Mouse (Mus musculus) limb, embryonic 11.5 days (tissue): ENCODE measurements around the gene Gm45208. TPM values are rescaled to one million over a fixed set of nuclear protein-coding genes. Genes with fewer than 3 reads are reported as not detected.
"Not testable (repeated sequence)": the region's sequence is repeated elsewhere in the genome, so short reads cannot be mapped to it uniquely, and the experiment has no call there.

Experiments
- ATAC-seq: fragments of 200-750 bp; cut with Nextera tagmentation; 2 replicates; pipeline ENCODE4 v1.8.0; 2017; ENCODE audit warnings: low read depth; ENCODE audit not compliant: insufficient number of reproducible peaks, low FRiP score, low TSS enrichment
- DNase-seq: peaks from one replicate; pipeline ENCODE4 v3.0.0-alpha.2; 2015; ENCODE audit warnings: low spot score
- H3K27ac ChIP-seq: fragments of 300-500 bp; sonication (generic); replicated peaks from 2 replicates; pipeline ENCODE4 v1.5.1; 2014; ENCODE audit warnings: low read depth, mild to moderate bottlenecking, low read length
- H3K27me3 ChIP-seq: fragments of 300-500 bp; sonication (generic); 2 replicates; pipeline ENCODE4 v1.6.1; 2014; ENCODE audit warnings: mild to moderate bottlenecking, low read length, mixed read lengths; ENCODE audit not compliant: control insufficient read depth, insufficient read depth
- H3K36me3 ChIP-seq: fragments of 300-500 bp; sonication (generic); 2 replicates; pipeline ENCODE4 v1.6.1; 2014; ENCODE audit warnings: mild to moderate bottlenecking, low read length, moderate library complexity, mixed read lengths; ENCODE audit not compliant: control insufficient read depth, insufficient read depth
- H3K4me1 ChIP-seq: fragments of 300-500 bp; sonication (generic); 2 replicates; pipeline ENCODE4 v1.6.1; 2014; ENCODE audit warnings: low read length, mixed read lengths; ENCODE audit not compliant: control insufficient read depth, insufficient read depth
- H3K4me2 ChIP-seq: fragments of 300-500 bp; sonication (generic); 2 replicates; pipeline ENCODE4 v1.6.1; 2014; ENCODE audit warnings: low read depth, mild to moderate bottlenecking, moderate library complexity; ENCODE audit not compliant: severe bottlenecking
- H3K4me3 ChIP-seq: fragments of 300-500 bp; sonication (generic); 2 replicates; pipeline ENCODE4 v1.5.1; 2014; ENCODE audit warnings: low read depth, low read length
- H3K9ac ChIP-seq: fragments of 300-500 bp; sonication (generic); 2 replicates; pipeline ENCODE4 v1.6.1; 2014; ENCODE audit warnings: mild to moderate bottlenecking, low read length
- H3K9me3 ChIP-seq: fragments of 300-500 bp; sonication (generic); 2 replicates; pipeline ENCODE4 v1.6.1; 2016; ENCODE audit warnings: low read length; ENCODE audit not compliant: control insufficient read depth
- WGBS: fragments of 180-500 bp; shearing (Covaris S2); extraction: QIAGEN DNeasy Blood & Tissue Kit; methylation state at CpG from one replicate; pipeline ENCODE4 v1.1.7; 2014; 5-methylcytosine and 5-hydroxymethylcytosine counted together
- polyA plus RNA-seq: library from polyadenylated mRNA; unstranded; fragments of >200 nt; fragmentation: Nextera tagmentation; extraction: Ambion mirVana; gene quantifications from 2 replicates; pipeline ENCODE4 v1.2.1, GENCODE M21; 2014

Gene Gm45208
- polyA plus RNA-seq, 1 experiment from 2014 or later = not detected

DNA sequence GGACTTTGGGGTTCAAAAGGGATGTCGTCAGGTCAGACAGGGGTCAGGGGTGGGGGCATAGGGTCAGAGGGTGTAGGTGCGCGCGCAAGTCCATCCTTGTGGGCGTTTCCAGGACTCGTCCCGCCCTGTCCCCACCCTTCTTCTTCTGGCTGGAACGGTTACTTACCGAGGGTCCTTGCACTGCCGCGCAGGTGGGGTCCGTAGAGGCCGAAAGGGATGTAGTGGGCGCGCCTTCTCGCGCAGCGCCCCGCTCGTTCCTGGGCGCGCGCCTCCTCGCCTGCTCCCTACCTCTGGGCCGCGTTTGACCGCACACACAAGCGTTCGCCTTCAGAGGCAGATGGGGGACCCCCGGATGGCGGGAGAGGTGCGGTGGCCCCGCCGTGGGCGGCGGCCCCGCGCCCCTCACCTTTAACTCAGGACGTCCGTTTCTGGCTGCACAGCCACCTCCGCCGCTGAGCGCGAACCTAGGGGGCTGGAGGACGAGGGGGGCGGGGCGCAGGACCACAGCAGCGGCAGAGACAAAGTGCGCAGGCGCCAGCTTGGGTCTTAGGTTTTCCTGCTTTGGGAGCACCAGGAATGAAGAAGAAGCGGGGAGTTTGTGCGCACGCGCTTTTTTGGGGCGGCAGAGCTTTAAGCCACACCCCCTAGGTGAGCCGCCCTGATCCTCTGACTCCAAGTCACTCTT is 28.5 kb downstream of the Gm45208 start, which contains the start of gene Ccdc120:
Gene Ccdc120, minus strand, starts transcription at position 474 of the 685 bp plus-strand sequence.
- Histone ChIP-seq H3K9me3 (no peaks in the 10 kb centered on the region), H3K4me2 (peak within 1 kb of the TSS; percentile 47), H3K27me3 (no peaks in the 10 kb centered on the region), H3K4me3 (peak within 1 kb of the TSS; percentile 63), H3K9ac (peak within 1 kb of the TSS; percentile 50; the same call in 1 of the 2 replicates), H3K36me3 (no peaks in the 10 kb centered on the region), H3K4me1 (no peaks in the 10 kb centered on the region), H3K27ac (no peak within 1 kb of the TSS)
- DNase-seq = peak; percentile 84
- ATAC-seq = peak; percentile 84
- 5% methylated on average over 52 of the region's 56 CpGs for WGBS

GRCm38 (mm10) chrX:7753627-7754026 is 31.6 kb downstream of the Gm45208 start:
- H3K27ac ChIP-seq, H3K9ac ChIP-seq, ATAC-seq, H3K4me2 ChIP-seq, H3K27me3 ChIP-seq, DNase-seq, H3K9me3 ChIP-seq, H3K4me1 ChIP-seq, H3K4me3 ChIP-seq, H3K36me3 ChIP-seq: not testable (repeated sequence)
- WGBS = 22% methylated on average over 3 of the region's 3 CpGs

DNA sequence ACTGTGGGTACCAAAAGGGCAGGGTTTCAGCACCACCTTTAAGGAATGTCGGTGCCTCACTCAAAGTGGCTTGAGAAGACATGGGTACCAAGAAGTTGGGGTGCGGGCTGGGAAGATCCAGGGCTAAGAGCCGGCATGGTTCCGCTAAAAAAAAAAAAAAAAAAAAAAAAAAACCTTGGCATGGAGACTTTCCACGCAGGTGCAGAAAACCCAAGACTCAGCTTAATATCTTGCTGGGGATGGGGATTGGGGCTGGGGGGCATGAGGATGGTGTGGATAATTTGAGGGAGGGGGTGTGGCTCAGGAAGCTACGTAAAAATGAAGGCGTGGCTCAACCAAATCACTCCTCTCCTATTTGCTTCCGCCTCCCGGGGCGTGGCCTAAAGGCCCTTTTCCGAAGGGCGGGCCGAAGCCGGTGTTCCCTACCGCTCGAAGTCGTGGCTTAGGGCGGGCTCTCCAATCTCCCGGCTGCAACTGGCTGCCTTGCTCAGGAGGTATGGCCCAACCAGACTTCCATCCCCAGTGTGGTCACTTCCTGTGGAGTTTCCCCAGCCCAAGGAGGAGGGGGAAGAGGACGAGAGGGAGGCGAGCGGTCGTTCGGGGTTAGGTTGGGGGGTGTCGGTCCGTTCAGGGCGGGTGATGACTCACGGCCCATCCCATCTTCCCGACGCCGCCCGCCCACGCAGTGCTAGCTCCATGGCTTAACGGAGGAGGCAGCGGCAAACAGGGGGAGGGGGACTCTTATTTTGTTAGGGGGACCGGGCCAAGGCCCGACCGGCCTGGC is 40.3 kb downstream of the Gm45208 start, which contains the start of gene Tfe3:
Gene Tfe3, plus strand, starts transcription at position 424 of the 784 bp plus-strand sequence.
- H3K27me3 ChIP-seq = no peaks in the 10 kb centered on the region
- H3K4me3 ChIP-seq = peak within 1 kb of the TSS; percentile 63
- peak within 1 kb of the TSS; percentile 60 for H3K9ac ChIP-seq
- peak within 1 kb of the TSS; percentile 60 for H3K4me2 ChIP-seq
- ATAC-seq (peak; percentile 94), DNase-seq (peak; percentile 87)
- 21% methylated on average over 38 of the region's 38 CpGs for WGBS
- no peaks in the 10 kb centered on the region for H3K36me3 ChIP-seq
- no peaks in the 10 kb centered on the region for H3K4me1 ChIP-seq
- H3K27ac ChIP-seq = 0 out of 2 replicates have a peak within 1 kb of the TSS, but pooled peaks have one; percentile 8
- no peaks in the 10 kb centered on the region for H3K9me3 ChIP-seq

GRCm38 (mm10) chrX:7762921-7763197 is 40.8 kb downstream of the Gm45208 start:
- DNase-seq (no peak), ATAC-seq (no peak)
- Histone ChIP-seq H3K27me3 (no peaks in the 10 kb centered on the region), H3K36me3 (no peaks in the 10 kb centered on the region), H3K9ac (peak overlapping the region; percentile 60), H3K4me3 (peak overlapping the region; percentile 63), H3K4me2 (peak overlapping the region; percentile 60), H3K27ac (0 out of 2 replicates have a peak overlapping the region, but pooled peaks have one; percentile 8), H3K9me3 (no peaks in the 10 kb centered on the region), H3K4me1 (no peaks in the 10 kb centered on the region)
- 12% methylated on average over 19 of the region's 21 CpGs for WGBS

- Histone ChIP-seq H3K4me1 (no peaks in the 10 kb centered on the region), H3K9ac (peak overlapping the region; percentile 3), H3K9me3 (no peaks in the 10 kb centered on the region), H3K27me3 (no peaks in the 10 kb centered on the region), H3K27ac (no peak overlapping the region), H3K4me2 (peak overlapping the region; percentile 60), H3K4me3 (peak overlapping the region; percentile 63), H3K36me3 (no peaks in the 10 kb centered on the region)
- DNase-seq = peak; percentile 31
- no peak for ATAC-seq
- 10% methylated on average over 21 of the region's 22 CpGs for WGBS
Measured at GRCm38 (mm10) chrX:7763631-7764393, 41.8 kb downstream of the Gm45208 start.

DNA sequence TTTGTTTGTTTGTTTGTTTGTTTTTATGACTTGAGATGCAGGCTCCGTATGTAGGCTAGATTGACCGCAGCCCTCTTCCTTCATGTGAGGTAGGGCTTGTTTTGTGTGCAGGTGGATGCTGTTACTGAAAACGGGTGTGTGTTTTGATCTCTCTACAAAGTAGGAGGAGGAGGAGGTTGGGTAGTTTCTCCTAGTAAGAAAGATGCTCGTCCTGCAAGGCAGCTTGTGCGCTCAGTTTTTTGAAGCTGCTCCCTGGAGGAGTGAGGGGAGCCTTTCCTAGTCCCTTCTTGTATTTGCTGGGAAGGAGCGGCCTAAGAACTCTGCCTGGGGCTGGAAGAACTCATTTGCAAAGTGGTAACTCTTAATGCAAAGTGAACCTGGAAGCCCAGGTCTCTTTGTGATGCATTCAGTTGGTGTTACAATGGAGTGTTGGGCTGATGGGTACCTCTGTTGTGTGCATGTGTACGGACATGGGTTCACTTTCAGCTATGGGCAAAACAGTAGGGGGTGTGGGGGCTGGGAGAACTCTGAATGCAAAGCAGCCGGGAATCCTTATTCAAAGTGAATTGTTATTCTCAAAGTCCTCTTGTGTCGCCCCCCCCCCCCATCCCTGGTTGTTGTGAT is 42.7 kb downstream of the Gm45208 start:
- 19% methylated on average over 8 of the region's 9 CpGs for WGBS
- no peaks in the 10 kb centered on the region for H3K27me3 ChIP-seq
- no peak overlapping the region for H3K4me3 ChIP-seq
- no peaks in the 10 kb centered on the region for H3K4me1 ChIP-seq
- H3K9me3 ChIP-seq = no peaks in the 10 kb centered on the region
- H3K36me3 ChIP-seq = no peaks in the 10 kb centered on the region
- ATAC-seq (no peak), DNase-seq (no peak)
- no peak overlapping the region for H3K27ac ChIP-seq
- no peak overlapping the region for H3K9ac ChIP-seq
- H3K4me2 ChIP-seq = peak overlapping the region; percentile 60; the same call in 1 of the 2 replicates

DNA sequence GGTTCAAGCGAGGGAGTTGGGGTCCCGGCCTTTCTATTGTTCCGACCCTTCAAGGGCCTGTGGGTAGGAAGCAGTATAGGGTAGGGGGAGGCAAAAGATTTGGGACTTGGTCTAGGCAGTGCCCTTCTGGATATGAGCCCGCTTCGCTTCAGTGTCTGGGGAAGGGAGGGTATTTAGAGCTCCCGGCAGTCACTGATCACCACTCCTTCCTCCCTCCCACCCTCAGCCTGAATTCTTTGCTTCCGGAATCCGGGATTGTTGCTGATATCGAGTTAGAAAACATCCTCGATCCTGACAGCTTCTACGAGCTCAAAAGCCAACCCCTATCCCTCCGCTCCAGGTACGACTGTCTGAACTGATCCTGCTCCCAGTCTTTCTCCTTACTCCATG is 43.2 kb downstream of the Gm45208 start:
- Histone ChIP-seq H3K9ac (no peak overlapping the region), H3K27ac (no peak overlapping the region)

GRCm38 (mm10) chrX:7765764-7766163 is 43.7 kb downstream of the Gm45208 start:
- H3K4me3 ChIP-seq = no peak overlapping the region
- 20% methylated on average over 11 of the region's 11 CpGs for WGBS
- H3K27ac ChIP-seq = no peak overlapping the region
- H3K9ac ChIP-seq = no peak overlapping the region
- ATAC-seq = no peak
- H3K4me1 ChIP-seq = no peaks in the 10 kb centered on the region
- peak; percentile 32 for DNase-seq
- peak overlapping the region; percentile 22; the same call in 1 of the 2 replicates for H3K4me2 ChIP-seq
- H3K27me3 ChIP-seq = no peaks in the 10 kb centered on the region
- H3K9me3 ChIP-seq = no peaks in the 10 kb centered on the region
- H3K36me3 ChIP-seq = no peaks in the 10 kb centered on the region

More for the DNA sequence above, 43.2 kb downstream of the Gm45208 start:
- no peaks in the 10 kb centered on the region for H3K4me1 ChIP-seq
- ATAC-seq = no peak
- 24% methylated on average over 13 of the region's 13 CpGs for WGBS
- DNase-seq = no peak
- peak overlapping the region; percentile 22; the same call in 1 of the 2 replicates for H3K4me2 ChIP-seq
- no peaks in the 10 kb centered on the region for H3K36me3 ChIP-seq
- no peaks in the 10 kb centered on the region for H3K9me3 ChIP-seq
- H3K4me3 ChIP-seq = no peak overlapping the region
- H3K27me3 ChIP-seq = no peaks in the 10 kb centered on the region
